Mouse (Mus musculus) liver, adult 2 months (tissue): Measurements from ENCODE around the gene Gm5136. TPM values are rescaled to one million over a fixed set of nuclear protein-coding genes. Genes with fewer than 3 reads are reported as not detected.

Source experiments
- DNase-seq: peaks from one replicate; pipeline ENCODE4 v3.0.0-alpha.2; 2011; ENCODE audit warnings: low read depth, low spot score; ENCODE audit errors: extremely low read depth
- H3K27ac ChIP-seq: fragments of 200-500 bp; replicated peaks from 2 replicates; pipeline ENCODE4 v1.5.1; 2012; ENCODE audit warnings: low read depth, mild to moderate bottlenecking, control low read depth, inconsistent platforms, low read length; ENCODE audit not compliant: insufficient read depth
- H3K27me3 ChIP-seq: fragments of 200-500 bp; 2 replicates; pipeline ENCODE4 v1.6.1; 2012; ENCODE audit warnings: mild to moderate bottlenecking, moderate library complexity, low read length, inconsistent platforms; ENCODE audit not compliant: control insufficient read depth, insufficient read depth
- H3K36me3 ChIP-seq: fragments of 200-500 bp; 2 replicates; pipeline ENCODE4 v1.6.1; 2012; ENCODE audit warnings: low read length, inconsistent platforms; ENCODE audit not compliant: control insufficient read depth, insufficient read depth
- H3K4me1 ChIP-seq: fragments of 200-500 bp; 2 replicates; pipeline ENCODE4 v1.6.1; 2011; ENCODE audit warnings: low read length; ENCODE audit not compliant: control insufficient read depth, insufficient read depth
- H3K4me3 ChIP-seq: fragments of 200-500 bp; 2 replicates; pipeline ENCODE4 v1.5.1; 2011; ENCODE audit warnings: low read depth, mild to moderate bottlenecking, control low read depth, low read length, moderate library complexity; ENCODE audit not compliant: insufficient read depth
- H3K79me2 ChIP-seq: fragments of 200-500 bp; 2 replicates; pipeline ENCODE4 v1.6.1; 2012; ENCODE audit warnings: inconsistent platforms, mild to moderate bottlenecking, low read length, moderate library complexity; ENCODE audit not compliant: control insufficient read depth, insufficient read depth
- H3K9ac ChIP-seq: fragments of 200-500 bp; 2 replicates; pipeline ENCODE4 v1.6.1; 2012; ENCODE audit warnings: low read depth, mild to moderate bottlenecking, control low read depth, inconsistent platforms, low read length
- CTCF ChIP-seq: fragments of 200-500 bp; IDR thresholded peaks from 2 replicates; pipeline ENCODE4 v1.5.1; 2011; ENCODE audit warnings: low read depth, low read length, control low read depth
- POLR2A ChIP-seq: fragments of 200-500 bp; IDR thresholded peaks from 2 replicates; pipeline ENCODE4 v1.6.1; 2011; ENCODE audit warnings: low read length, control low read depth; ENCODE audit not compliant: insufficient read depth; ENCODE audit errors: extremely low read depth
- WGBS: fragments of 180-500 bp; shearing (Covaris S2); methylation state at CpG from one replicate; pipeline ENCODE4 v1.1.7; 2018; 5-methylcytosine and 5-hydroxymethylcytosine counted together
- polyA plus RNA-seq: library from polyadenylated mRNA; depleted of rRNA; stranded (reverse); fragments of >200 nt; gene quantifications from 2 replicates; pipeline ENCODE4 v1.2.3, GENCODE M21; 2012
- total RNA-seq: library from RNA; depleted of rRNA; stranded (reverse); fragments of >200 nt; gene quantifications from 2 replicates; pipeline ENCODE4 v1.2.3, GENCODE M21; 2014

Gm5136 gene
- total and polyA plus RNA-seq, 2 experiments = 0.46 TPM; not detected in 1

DNA sequence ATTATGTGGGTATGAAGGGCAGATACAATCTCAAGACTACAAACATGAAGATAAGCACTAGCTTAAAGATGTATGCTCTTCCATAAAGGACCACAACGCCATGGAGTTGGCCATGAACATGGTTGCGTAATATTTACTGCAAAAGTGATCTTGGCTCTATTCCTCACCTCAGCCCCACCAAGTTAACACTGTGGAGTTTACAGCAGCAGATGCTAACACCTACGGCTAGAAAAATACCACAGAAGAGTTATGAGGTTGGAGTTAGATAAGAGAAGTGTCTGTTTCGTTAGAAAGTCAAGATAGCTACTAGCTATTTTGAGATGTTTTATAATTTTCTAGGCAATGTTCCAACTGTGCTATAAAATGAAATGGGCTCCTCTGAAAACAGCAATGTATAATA is 43.1 kb downstream of the Gm5136 start:
- TF ChIP-seq POLR2A (no peak), CTCF (no peak)
- H3K27ac ChIP-seq = no peak overlapping the region
- no peaks in the 10 kb centered on the region for H3K36me3 ChIP-seq
- 44% methylated on average over 4 of the region's 4 CpGs for WGBS
- no peaks in the 10 kb centered on the region for H3K79me2 ChIP-seq
- no peak overlapping the region for H3K9ac ChIP-seq
- H3K27me3 ChIP-seq = no peaks in the 10 kb centered on the region
- H3K4me3 ChIP-seq = no peak overlapping the region
- H3K4me1 ChIP-seq = no peaks in the 10 kb centered on the region
- peak; percentile 39 for DNase-seq

DNA sequence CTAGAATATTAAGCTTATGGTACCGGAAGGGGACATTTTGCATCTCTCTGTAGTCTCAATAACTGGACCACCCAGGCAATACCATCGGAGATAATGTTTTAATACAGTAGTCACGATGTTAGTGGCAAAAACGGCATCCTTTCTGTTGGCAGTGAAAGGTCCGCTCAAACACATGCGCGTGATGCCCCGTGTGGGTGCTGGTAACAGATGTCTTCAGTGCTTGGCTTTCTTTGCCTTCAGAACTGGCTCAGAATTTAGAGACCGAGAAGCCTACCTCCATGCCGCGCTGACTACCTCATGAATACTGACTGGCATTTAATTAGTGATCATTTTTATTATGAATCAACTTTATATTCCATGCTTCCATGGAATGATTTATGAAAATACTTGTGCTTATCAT is 44.9 kb downstream of the Gm5136 start:
- no peaks in the 10 kb centered on the region for H3K27me3 ChIP-seq
- DNase-seq = no peak
- no peak overlapping the region for H3K9ac ChIP-seq
- H3K79me2 ChIP-seq = no peaks in the 10 kb centered on the region
- no peak overlapping the region for H3K4me3 ChIP-seq
- H3K36me3 ChIP-seq = no peaks in the 10 kb centered on the region
- no peak for TF ChIP-seq CTCF
- TF ChIP-seq POLR2A = no peak
- no peak overlapping the region for H3K27ac ChIP-seq
- H3K4me1 ChIP-seq = no peaks in the 10 kb centered on the region
- 95% methylated on average over 11 of the region's 11 CpGs for WGBS

DNA sequence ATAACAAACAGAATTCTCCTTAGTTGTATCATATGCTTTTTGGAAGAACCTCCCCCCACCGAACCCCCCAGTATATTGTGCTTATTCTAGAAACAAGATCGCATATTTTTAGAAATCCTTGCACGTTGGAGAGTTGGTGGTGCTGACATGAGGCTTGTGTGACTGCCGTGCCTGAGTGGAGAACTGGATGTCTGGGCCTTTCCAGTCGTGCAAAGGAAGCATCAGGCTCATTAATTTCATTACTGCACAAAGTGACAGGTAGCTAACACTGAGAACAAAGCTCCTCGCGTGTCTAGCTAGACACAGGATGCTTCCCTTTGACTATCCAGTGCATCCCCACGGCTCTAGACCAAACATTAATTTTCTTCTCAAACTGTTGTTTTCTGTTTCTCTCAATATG is 47.1 kb downstream of the Gm5136 start:
- H3K27me3 ChIP-seq = no peaks in the 10 kb centered on the region
- 80% methylated on average over 8 of the region's 8 CpGs for WGBS
- H3K36me3 ChIP-seq = no peaks in the 10 kb centered on the region
- no peak for DNase-seq
- no peak overlapping the region for H3K27ac ChIP-seq
- H3K4me1 ChIP-seq = no peaks in the 10 kb centered on the region
- no peak overlapping the region for H3K9ac ChIP-seq
- H3K4me3 ChIP-seq = no peak overlapping the region
- no peak for TF ChIP-seq POLR2A
- H3K79me2 ChIP-seq = no peaks in the 10 kb centered on the region

DNA sequence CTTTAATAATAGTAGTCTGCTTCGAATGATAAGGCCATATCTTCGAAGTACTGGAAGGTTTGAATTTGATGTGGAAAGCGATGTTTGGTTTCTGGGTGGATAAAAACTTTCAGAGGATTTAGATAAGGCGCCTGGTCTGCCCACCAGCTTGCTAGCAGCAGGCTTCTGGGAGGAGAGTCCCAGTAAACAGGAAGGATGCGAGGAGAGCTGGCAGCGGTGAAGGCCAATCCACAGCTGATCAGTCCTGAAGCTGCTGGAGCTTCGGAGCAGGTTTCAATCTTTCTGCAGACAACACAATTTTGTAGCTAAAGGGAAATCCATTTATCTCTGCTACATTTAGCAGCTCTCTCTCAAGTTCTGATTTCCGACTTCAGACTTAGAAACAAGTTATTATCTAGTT is 47.9 kb downstream of the Gm5136 start:
- no peak overlapping the region for H3K4me3 ChIP-seq
- TF ChIP-seq POLR2A = no peak
- H3K79me2 ChIP-seq = no peaks in the 10 kb centered on the region
- no peaks in the 10 kb centered on the region for H3K36me3 ChIP-seq
- H3K9ac ChIP-seq = no peak overlapping the region
- H3K4me1 ChIP-seq = no peaks in the 10 kb centered on the region
- H3K27me3 ChIP-seq = no peaks in the 10 kb centered on the region
- DNase-seq = no peak
- H3K27ac ChIP-seq = no peak overlapping the region
- WGBS = 73% methylated on average over 8 of the region's 8 CpGs

DNA sequence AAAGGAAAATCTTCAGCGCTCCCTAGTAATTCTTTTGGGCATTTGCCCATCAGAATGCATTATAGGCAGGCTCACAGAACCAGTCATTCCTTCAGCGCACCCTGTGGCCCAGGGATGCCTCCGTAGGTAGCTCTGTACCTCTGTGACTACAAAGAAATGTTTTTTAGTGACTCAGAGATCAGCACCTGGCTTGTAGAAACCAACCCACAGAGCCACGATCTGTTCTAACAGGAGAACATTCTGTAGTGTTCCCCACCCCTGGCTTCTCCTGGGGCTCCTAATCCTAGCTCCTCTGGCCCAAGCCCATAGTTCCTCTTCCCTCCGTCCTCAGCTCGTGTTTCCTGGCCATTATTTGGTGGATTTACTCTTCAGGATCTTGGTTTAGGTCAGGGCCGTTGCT is 50.8 kb downstream of the Gm5136 start:
- DNase-seq = no peak
- no peaks in the 10 kb centered on the region for H3K79me2 ChIP-seq
- H3K27ac ChIP-seq = no peak overlapping the region
- H3K36me3 ChIP-seq = no peaks in the 10 kb centered on the region
- no peak overlapping the region for H3K9ac ChIP-seq
- no peaks in the 10 kb centered on the region for H3K27me3 ChIP-seq
- WGBS = 83% methylated on average over 7 of the region's 7 CpGs
- H3K4me3 ChIP-seq = no peak overlapping the region
- TF ChIP-seq POLR2A (no peak), CTCF (no peak)
- H3K4me1 ChIP-seq = no peaks in the 10 kb centered on the region
